14 mouse cellular contexts compared by ENCODE assay signal in the genomic region with DNA sequence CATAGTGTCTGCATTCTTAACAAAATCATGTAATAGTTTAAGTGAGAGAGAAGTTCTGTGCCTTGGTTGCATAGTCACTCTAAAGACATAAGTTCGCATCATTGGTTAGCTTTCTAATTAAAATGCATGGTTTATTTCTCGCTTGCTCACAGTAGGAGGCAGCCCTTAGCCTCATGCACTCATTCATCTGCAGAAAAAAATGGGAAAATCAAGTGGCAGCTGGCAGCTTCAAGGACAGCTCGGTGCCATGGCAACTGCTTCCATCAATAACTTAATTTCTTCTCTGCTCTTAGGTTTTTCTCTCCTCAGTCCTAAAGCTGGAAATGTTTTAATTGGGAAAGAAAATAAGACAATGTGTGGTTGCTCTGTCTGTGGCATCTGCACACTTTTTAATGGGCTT. TPM values are rescaled to one million over a fixed set of nuclear protein-coding genes. Genes with fewer than 3 reads are reported as not detected.
DNase-seq lines count a peak whose midpoint lies in the region; ATAC-seq lines count a peak whose summit lies in the region.
"Had no signal": no experiment of that assay in that cellular context is flagged by ENCODE, and none has a peak within 500 bp of the region (broad histone marks: within the 10 kb centered on the region; RNA-seq: fewer than 3 reads in every experiment).

No protein-coding gene starts in this region.

- H3K27ac ChIP-seq in forebrain, embryonic 14.5 days (ENCODE audit: low read depth, low read length) = peak overlapping the region; percentile 44; the same call in 1 of the 2 replicates
- H3K27ac ChIP-seq: kidney, postnatal 0 days; limb, embryonic 13.5 days; lung, embryonic 15.5 days had no signal

- H3K4me1 ChIP-seq in forebrain, embryonic 14.5 days (ENCODE audit: control insufficient read depth, insufficient read depth, low read length) = peaks cover 7% of the 10 kb centered on the region; the same call in 1 of the 2 replicates
- H3K4me1 ChIP-seq: limb, embryonic 13.5 days; lung, embryonic 15.5 days had no signal

- intact Hi-C loops in left cerebral cortex, postnatal 4 days (cut with DNase I) = no loop called here

- no peak overlapping the region for H3K4me3 ChIP-seq in forebrain, embryonic 14.5 days (ENCODE audit: low read depth, low read length)
- H3K4me3 ChIP-seq: limb, embryonic 13.5 days; lung, embryonic 15.5 days had no signal

- DNase-seq in left cerebral cortex, adult 9 months (ENCODE audit: low spot score in 2 of 2) = peak; percentile 47 to 71
- no peak for DNase-seq in left cerebral cortex, postnatal 4 days
- peak; percentile 84 for DNase-seq in forebrain, embryonic 14.5 days (ENCODE audit: low spot score)
- peak; percentile 41 for DNase-seq in layer of hippocampus, adult 9-10 months (ENCODE audit: low spot score)
- DNase-seq in retina, postnatal 1 day = peak; percentile 31
- DNase-seq in ovary, postnatal 10 days (ENCODE audit: low spot score) = no peak
- no peak for DNase-seq in spleen, adult 18-20 months
- DNase-seq: embryo, embryonic 11 days; heart, adult 18-20 months; heart, postnatal 4 days had no signal

- WGBS in forebrain, embryonic 14.5 days = 15% methylated on average over 3 of the region's 3 CpGs

- no peaks in the 10 kb centered on the region for H3K36me3 ChIP-seq in forebrain, embryonic 14.5 days (ENCODE audit: control insufficient read depth, insufficient read depth, low read length)
- H3K36me3 ChIP-seq: limb, embryonic 13.5 days; lung, embryonic 15.5 days had no signal

- no peak overlapping the region for H3K4me2 ChIP-seq in forebrain, embryonic 14.5 days (ENCODE audit: low read length)
- H3K4me2 ChIP-seq: limb, embryonic 13.5 days; lung, embryonic 15.5 days had no signal

- no peaks in the 10 kb centered on the region for H3K27me3 ChIP-seq in forebrain, embryonic 14.5 days (replicated peaks; ENCODE audit: control insufficient read depth, insufficient read depth, low read length)
- H3K27me3 ChIP-seq: limb, embryonic 13.5 days; lung, embryonic 15.5 days had no signal

- peak; percentile 82 for ATAC-seq in forebrain, embryonic 14.5 days
- no peak for ATAC-seq in monocyte, adult 5-6 weeks (replicated peaks; ENCODE audit: insufficient number of reproducible peaks, low FRiP score, low TSS enrichment, poor library complexity, severe bottlenecking)

- no peaks in the 10 kb centered on the region for H3K9me3 ChIP-seq in forebrain, embryonic 14.5 days (replicated peaks; ENCODE audit: control insufficient read depth, low read length)
- H3K9me3 ChIP-seq: limb, embryonic 13.5 days; lung, embryonic 15.5 days had no signal

- no peak overlapping the region for H3K9ac ChIP-seq in forebrain, embryonic 14.5 days (ENCODE audit: low read length)
- H3K9ac ChIP-seq: limb, embryonic 13.5 days; lung, embryonic 15.5 days had no signal

RNA-seq across cellular contexts. Expression of a gene that starts 13.9 kb away (rescaled TPM):
- 100 to 1,000 TPM; 102 to 114 TPM for total RNA-seq in left cerebral cortex, postnatal 4 days (2021)
- 180 and 195 TPM in 2 replicates for polyA plus RNA-seq in forebrain, embryonic 14.5 days (2014; fragmentation: Nextera tagmentation; extraction: Ambion mirVana)
- 1.1 to 10.3 TPM (median 3.9 TPM) in 3 replicates for total RNA-seq in monocyte, adult 5-6 weeks (2017)

RNA-seq across cellular contexts. Expression of a gene that starts 55.5 kb away (rescaled TPM):
- 10 to 100 TPM; 88.3 to 91.9 TPM for total RNA-seq in left cerebral cortex, postnatal 4 days (2021)
- 146 and 153 TPM in 2 replicates for polyA plus RNA-seq in forebrain, embryonic 14.5 days (2014; fragmentation: Nextera tagmentation; extraction: Ambion mirVana)
- total RNA-seq in monocyte, adult 5-6 weeks (2017) = 116 to 187 TPM (median 132 TPM) in 3 replicates

Comparison
In these comparisons a context has a peak if more than half of its experiments do, and no peak if none do; other contexts are left out.
1. DNase-seq: peak in left cerebral cortex, adult 9 months (2 of 2), forebrain, embryonic 14.5 days (single experiment), layer of hippocampus, adult 9-10 months (single experiment) and retina, postnatal 1 day (single experiment); none in left cerebral cortex, postnatal 4 days (single experiment), ovary, postnatal 10 days (single experiment) and spleen, adult 18-20 months (0 of 2).